Mouse (Mus musculus): ENCODE results near the gene C1qtnf4.

- TF ChIP-seq CTCF (conservative IDR thresholded peaks at IDR 0.05; ENCODE audit: low read length) (no peak), NANOG (IDR thresholded peaks at IDR 0.05; ENCODE audit: borderline replicate concordance, low read length) (no peak), POU5F1 (IDR thresholded peaks at IDR 0.05; ENCODE audit: borderline replicate concordance, low read length) (no peak)
Observed at GRCm38 (mm10) chr2:90887627-90888026, 2.0 kb downstream of the C1qtnf4 start.

Measured in E14TG2a.4 (cell line).